Mouse (Mus musculus) testis, adult 2 months (tissue): Measurements from ENCODE around the gene Palm2. TPM values are rescaled to one million over a fixed set of nuclear protein-coding genes. Genes with fewer than 3 reads are reported as not detected.

Source experiments
- H3K27ac ChIP-seq: fragments of 200-500 bp; 2 replicates; pipeline ENCODE4 v1.5.1; 2012; ENCODE audit warnings: low read depth, low read length; ENCODE audit not compliant: control insufficient read depth, insufficient read depth
- H3K27me3 ChIP-seq: fragments of 200-500 bp; 2 replicates; pipeline ENCODE4 v1.6.1; 2012; ENCODE audit warnings: mild to moderate bottlenecking, low read length, moderate library complexity; ENCODE audit not compliant: control insufficient read depth, insufficient read depth
- H3K36me3 ChIP-seq: fragments of 200-500 bp; 2 replicates; pipeline ENCODE4 v1.6.1; 2012; ENCODE audit warnings: mild to moderate bottlenecking, low read length; ENCODE audit not compliant: control insufficient read depth, insufficient read depth
- H3K4me1 ChIP-seq: fragments of 200-500 bp; 2 replicates; pipeline ENCODE4 v1.6.1; 2012; ENCODE audit warnings: low read length; ENCODE audit not compliant: control insufficient read depth, insufficient read depth
- H3K4me3 ChIP-seq: fragments of 200-500 bp; 2 replicates; pipeline ENCODE4 v1.5.1; 2012; ENCODE audit warnings: low read depth, mild to moderate bottlenecking, low read length, moderate library complexity, mixed read lengths; ENCODE audit not compliant: control insufficient read depth
- CTCF ChIP-seq: fragments of 200-500 bp; IDR thresholded peaks from 2 replicates; pipeline ENCODE4 v1.5.1; 2012; ENCODE audit warnings: low read depth, mild to moderate bottlenecking, inconsistent platforms, low read length, moderate library complexity; ENCODE audit not compliant: control insufficient read depth, insufficient read depth, insufficient replicate concordance
- POLR2A ChIP-seq: fragments of 200-500 bp; IDR thresholded peaks from 2 replicates; pipeline ENCODE4 v1.6.1; 2012; ENCODE audit warnings: low read depth, mild to moderate bottlenecking, inconsistent platforms, low read length, moderate library complexity; ENCODE audit not compliant: control insufficient read depth
- polyA plus RNA-seq: library from polyadenylated mRNA; depleted of rRNA; stranded (reverse); fragments of >200 nt; gene quantifications from 2 replicates; pipeline ENCODE4 v1.2.3, GENCODE M21; 2012

Palm2 gene
- polyA plus RNA-seq, 1 experiment, result 0.63 TPM

GRCm38 (mm10) chr4:57716735-57717134 is 282.7 kb downstream of the Palm2 start:
- H3K27ac ChIP-seq, result no peak overlapping the region
- H3K36me3 ChIP-seq, result no peaks in the 10 kb centered on the region
- no peak overlapping the region for H3K4me3 ChIP-seq
- H3K27me3 ChIP-seq, result no peaks in the 10 kb centered on the region
- no peak for TF ChIP-seq CTCF
- TF ChIP-seq POLR2A, result no peak
- no peaks in the 10 kb centered on the region for H3K4me1 ChIP-seq

DNA sequence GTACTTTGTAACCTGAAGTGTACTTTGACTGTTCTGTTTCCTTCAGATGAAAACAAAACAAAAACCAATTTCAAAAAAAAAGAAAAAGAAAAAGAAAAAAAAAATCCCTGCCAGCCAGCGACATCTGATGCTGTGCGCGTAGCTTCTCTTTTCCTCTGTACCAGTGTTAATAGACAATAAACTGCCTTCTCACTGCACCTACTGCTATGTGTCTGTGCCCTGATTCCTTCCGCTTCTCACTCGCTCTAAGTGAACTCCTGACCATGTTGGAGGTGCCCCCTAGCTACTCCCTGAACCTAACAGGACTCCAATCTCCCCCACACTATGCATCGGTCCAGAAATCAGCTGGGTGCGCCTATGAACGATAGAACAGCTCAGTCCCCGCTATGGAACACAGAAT is 283.3 kb downstream of the Palm2 start, which contains the start of gene Akap2:
Gene Akap2, plus strand, starts transcription at position 304 of the 400 bp plus-strand sequence.
- Histone ChIP-seq H3K27me3 (no peaks in the 10 kb centered on the region), H3K4me3 (no peak within 1 kb of the TSS), H3K36me3 (no peaks in the 10 kb centered on the region), H3K4me1 (no peaks in the 10 kb centered on the region), H3K27ac (no peak within 1 kb of the TSS)
- TF ChIP-seq CTCF, result no peak
- no peak for TF ChIP-seq POLR2A

DNA sequence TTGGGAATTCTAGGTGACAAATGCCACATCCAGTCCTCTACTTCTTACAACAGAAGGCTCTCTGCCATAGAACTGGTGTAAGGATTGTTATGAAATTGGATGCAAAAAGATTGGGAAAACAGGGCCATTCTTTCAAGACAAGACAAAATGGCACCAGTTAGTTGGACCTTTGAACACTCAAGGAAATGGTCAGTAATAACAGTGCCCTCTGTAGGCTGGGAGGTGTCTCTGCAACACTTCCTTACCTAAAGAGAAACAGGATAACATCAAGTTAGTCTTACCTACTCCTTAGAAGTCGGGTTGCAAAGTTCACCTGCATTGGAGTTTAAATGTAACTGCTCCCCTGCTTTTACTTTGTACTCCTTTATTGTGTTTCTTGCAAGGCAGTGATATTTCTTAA is 285.3 kb downstream of the Palm2 start:
- Histone ChIP-seq H3K27ac (no peak overlapping the region), H3K36me3 (no peaks in the 10 kb centered on the region), H3K4me3 (no peak overlapping the region), H3K4me1 (no peaks in the 10 kb centered on the region), H3K27me3 (no peaks in the 10 kb centered on the region)
- TF ChIP-seq CTCF, result no peak
- TF ChIP-seq POLR2A, result no peak

DNA sequence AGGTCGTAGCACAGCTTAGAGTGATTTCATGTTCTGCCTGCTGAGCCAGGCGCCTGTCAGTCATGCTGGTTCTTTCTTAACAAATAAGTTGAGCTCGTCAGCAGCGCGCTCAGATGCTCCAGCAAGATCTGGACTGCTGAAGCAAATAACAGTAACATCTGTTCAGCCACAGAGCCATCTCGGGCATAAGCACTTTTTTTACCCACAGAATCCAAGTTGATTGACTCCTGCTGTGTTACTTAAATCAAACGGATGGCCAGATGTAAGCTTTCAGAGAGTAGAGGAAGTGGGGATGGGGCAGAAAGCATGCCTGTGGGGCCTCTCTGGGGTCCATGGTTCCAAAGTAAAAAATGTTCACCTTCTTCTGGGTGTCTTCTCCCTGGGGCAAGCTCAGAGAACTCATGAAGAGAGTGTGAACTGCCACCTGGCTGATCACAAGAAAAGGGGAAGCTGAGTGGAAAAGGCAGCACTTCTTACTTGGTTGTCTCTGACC is 286.9 kb downstream of the Palm2 start:
- Histone ChIP-seq H3K27me3 (no peaks in the 10 kb centered on the region), H3K4me3 (no peak overlapping the region), H3K27ac (no peak overlapping the region), H3K4me1 (no peaks in the 10 kb centered on the region), H3K36me3 (no peaks in the 10 kb centered on the region)
- no peak for TF ChIP-seq POLR2A
- no peak for TF ChIP-seq CTCF

- no peak for TF ChIP-seq CTCF
- no peak for TF ChIP-seq POLR2A
- no peaks in the 10 kb centered on the region for H3K4me1 ChIP-seq
- no peaks in the 10 kb centered on the region for H3K27me3 ChIP-seq
- H3K4me3 ChIP-seq, result no peak overlapping the region
- H3K36me3 ChIP-seq, result no peaks in the 10 kb centered on the region
- H3K27ac ChIP-seq, result no peak overlapping the region
These were observed 288.2 kb downstream of the Palm2 start for GRCm38 (mm10) chr4:57722296-57722695.

GRCm38 (mm10) chr4:57723659-57724058 is 289.6 kb downstream of the Palm2 start:
- Histone ChIP-seq H3K4me3 (no peak overlapping the region), H3K36me3 (no peaks in the 10 kb centered on the region), H3K27ac (no peak overlapping the region), H3K4me1 (no peaks in the 10 kb centered on the region), H3K27me3 (no peaks in the 10 kb centered on the region)
- TF ChIP-seq CTCF (peak; percentile 23; the same call in 1 of the 2 replicates), POLR2A (no peak)

- Histone ChIP-seq H3K4me1 (no peaks in the 10 kb centered on the region), H3K36me3 (no peaks in the 10 kb centered on the region), H3K27me3 (no peaks in the 10 kb centered on the region), H3K4me3 (no peak overlapping the region), H3K27ac (no peak overlapping the region)
- no peak for TF ChIP-seq CTCF
- TF ChIP-seq POLR2A, result no peak
These were observed 291.5 kb downstream of the Palm2 start for GRCm38 (mm10) chr4:57725569-57725968.

GRCm38 (mm10) chr4:57728611-57729183 is 294.6 kb downstream of the Palm2 start:
- Histone ChIP-seq H3K4me1 (no peaks in the 10 kb centered on the region), H3K4me3 (no peak overlapping the region), H3K27ac (no peak overlapping the region), H3K36me3 (no peaks in the 10 kb centered on the region), H3K27me3 (no peaks in the 10 kb centered on the region)
- no peak for TF ChIP-seq CTCF
- no peak for TF ChIP-seq POLR2A

GRCm38 (mm10) chr4:57730047-57730446 is 296.0 kb downstream of the Palm2 start:
- TF ChIP-seq CTCF (no peak), POLR2A (no peak)
- H3K27ac ChIP-seq, result no peak overlapping the region
- H3K4me1 ChIP-seq, result no peaks in the 10 kb centered on the region
- no peak overlapping the region for H3K4me3 ChIP-seq
- H3K27me3 ChIP-seq, result no peaks in the 10 kb centered on the region
- no peaks in the 10 kb centered on the region for H3K36me3 ChIP-seq
